Mouse (Mus musculus) cerebellum, postnatal 4 days (tissue): ENCODE measurements at regions not wholly inside any gene's neighbourhood (a gene's known extent, or its start where the extent isn't known, plus 50 kb on each side); places are given as distances from the start of the nearest gene placed in this dataset.

Experiments used
- DNase-seq, 2 experiments: peaks; one replicate each; pipeline ENCODE4 v3.0.0; 2022; ENCODE audit warnings: low spot score in 2 of 2, mixed read lengths in 1 of 2

GRCm38 (mm10) chr14:90600554-90600953 lies 2129.4 kb upstream of the Pcdh20 start:
- DNase-seq: peak; percentile 20 to 64
